Comparison of ENCODE assay signal across 29 mouse cellular contexts in genomic region chr2:71897420-71897819, GRCm38 (mm10). TPM values are rescaled to one million over a fixed set of nuclear protein-coding genes. Genes with fewer than 3 reads are reported as not detected.
DNase-seq lines count a peak whose midpoint lies in the region; ATAC-seq and TF ChIP-seq lines count a peak whose summit lies in the region.
"Had no signal": no experiment of that assay in that cellular context is flagged by ENCODE, and none has a peak within 500 bp of the region (broad histone marks: within the 10 kb centered on the region; RNA-seq: fewer than 3 reads in every experiment).

No protein-coding gene starts in this region.

- H3K9me3 ChIP-seq in neural tube, embryonic 13.5 days = no peaks in the 10 kb centered on the region
- H3K9me3 ChIP-seq in neural tube, embryonic 15.5 days (replicated peaks) = no peaks in the 10 kb centered on the region
- no peaks in the 10 kb centered on the region for H3K9me3 ChIP-seq in kidney, postnatal 0 days (replicated peaks; ENCODE audit: low read length)
- no peaks in the 10 kb centered on the region for H3K9me3 ChIP-seq in liver, postnatal 0 days (ENCODE audit: low read length)
- H3K9me3 ChIP-seq: embryonic facial prominence, embryonic 12.5 days; heart, embryonic 12.5 days; hindbrain, embryonic 13.5 days; limb, embryonic 12.5 days; liver, embryonic 15.5 days; lung, embryonic 15.5 days had no signal

- 51% methylated on average over 12 of the region's 12 CpGs for WGBS in kidney, adult 2 months
- 29% methylated on average over 12 of the region's 12 CpGs for WGBS in neural tube, embryonic 13.5 days
- 30% methylated on average over 12 of the region's 12 CpGs for WGBS in neural tube, embryonic 15.5 days
- WGBS in kidney, postnatal 0 days = 36% methylated on average over 12 of the region's 12 CpGs
- 89% methylated on average over 12 of the region's 12 CpGs for WGBS in liver, postnatal 0 days (ENCODE audit: insufficient replicate concordance)

- no peak overlapping the region for H3K27ac ChIP-seq in kidney, adult 2 months (ENCODE audit: insufficient read depth, low read depth, low read length)
- no peak overlapping the region for H3K27ac ChIP-seq in neural tube, embryonic 13.5 days (replicated peaks)
- H3K27ac ChIP-seq in neural tube, embryonic 15.5 days (replicated peaks) = no peak overlapping the region
- 0 out of 2 replicates have a peak overlapping the region, but pooled peaks have one; percentile 34 for H3K27ac ChIP-seq in kidney, postnatal 0 days
- no peak overlapping the region for H3K27ac ChIP-seq in liver, postnatal 0 days (ENCODE audit: low read depth)
- H3K27ac ChIP-seq: embryonic facial prominence, embryonic 12.5 days; heart, adult 2 months; hindbrain, embryonic 13.5 days; layer of hippocampus, adult 2 months; left cerebral cortex, adult 2 months; limb, embryonic 12.5 days; liver, embryonic 15.5 days; lung, embryonic 15.5 days had no signal

- no peak for TF ChIP-seq EP300 in liver, postnatal 0 days (IDR thresholded peaks at IDR 0.05; ENCODE audit: low read depth)

- TF ChIP-seq CTCF in kidney, adult 2 months (conservative IDR thresholded peaks at IDR 0.05; ENCODE audit: insufficient read depth, insufficient read length, low read depth, low read length) = no peak
- TF ChIP-seq CTCF in kidney, postnatal 0 days (IDR thresholded peaks at IDR 0.05; ENCODE audit: low read depth) = no peak
- no peak for TF ChIP-seq CTCF in liver, postnatal 0 days (IDR thresholded peaks at IDR 0.05; ENCODE audit: low read depth)

- H3K4me1 ChIP-seq in kidney, adult 2 months (ENCODE audit: control insufficient read depth, insufficient read depth, low read length) = no peaks in the 10 kb centered on the region
- peaks cover 7% of the 10 kb centered on the region for H3K4me1 ChIP-seq in neural tube, embryonic 13.5 days (replicated peaks)
- peaks cover 4% of the 10 kb centered on the region for H3K4me1 ChIP-seq in neural tube, embryonic 15.5 days
- peaks cover 4% of the 10 kb centered on the region; the same call in 1 of the 2 replicates for H3K4me1 ChIP-seq in kidney, postnatal 0 days (replicated peaks; ENCODE audit: insufficient read depth, low read length)
- no peaks in the 10 kb centered on the region for H3K4me1 ChIP-seq in liver, postnatal 0 days (ENCODE audit: insufficient read depth)
- H3K4me1 ChIP-seq: embryonic facial prominence, embryonic 12.5 days; hindbrain, embryonic 13.5 days; liver, embryonic 15.5 days; lung, embryonic 15.5 days had no signal

- no peak for ATAC-seq in neural tube, embryonic 13.5 days (ENCODE audit: low read depth)
- ATAC-seq in neural tube, embryonic 15.5 days (ENCODE audit: low FRiP score) = no peak
- no peak for ATAC-seq in kidney, postnatal 0 days (replicated peaks; ENCODE audit: low FRiP score, low read depth)
- ATAC-seq in liver, postnatal 0 days = no peak
- ATAC-seq: CD4-positive, CD25-positive, alpha-beta regulatory T cell, adult 4 months; forebrain, embryonic 14.5 days; intestine, embryonic 16.5 days; midbrain, embryonic 16.5 days had no signal

- no peak overlapping the region for H3K4me3 ChIP-seq in kidney, adult 2 months (ENCODE audit: insufficient read depth, low read depth, low read length)
- no peak overlapping the region for H3K4me3 ChIP-seq in neural tube, embryonic 13.5 days
- no peak overlapping the region for H3K4me3 ChIP-seq in neural tube, embryonic 15.5 days (replicated peaks)
- H3K4me3 ChIP-seq in kidney, postnatal 0 days (replicated peaks; ENCODE audit: low read depth, low read length) = no peak overlapping the region
- H3K4me3 ChIP-seq in liver, postnatal 0 days (ENCODE audit: low read depth, low read length) = no peak overlapping the region
- H3K4me3 ChIP-seq: embryonic facial prominence, embryonic 12.5 days; heart, adult 2 months; heart, embryonic 12.5 days; hindbrain, embryonic 13.5 days; layer of hippocampus, adult 2 months; left cerebral cortex, adult 2 months; limb, embryonic 12.5 days; liver, embryonic 15.5 days; lung, embryonic 15.5 days had no signal

- 0 out of 2 replicates have a peak overlapping the region, but pooled peaks have one; percentile 9 for H3K4me2 ChIP-seq in neural tube, embryonic 13.5 days
- H3K4me2 ChIP-seq in neural tube, embryonic 15.5 days = no peak overlapping the region
- H3K4me2 ChIP-seq in kidney, postnatal 0 days (ENCODE audit: low read length) = no peak overlapping the region
- no peak overlapping the region for H3K4me2 ChIP-seq in liver, postnatal 0 days (ENCODE audit: low read depth, low read length)
- H3K4me2 ChIP-seq: embryonic facial prominence, embryonic 12.5 days; heart, embryonic 12.5 days; hindbrain, embryonic 13.5 days; limb, embryonic 12.5 days; liver, embryonic 15.5 days; lung, embryonic 15.5 days; midbrain, embryonic 11.5 days had no signal

- H3K27me3 ChIP-seq in kidney, adult 2 months (replicated peaks; ENCODE audit: control insufficient read depth, insufficient read depth, low read length) = no peaks in the 10 kb centered on the region; the same call in 1 of the 2 replicates
- H3K27me3 ChIP-seq in neural tube, embryonic 13.5 days = no peaks in the 10 kb centered on the region
- no peaks in the 10 kb centered on the region for H3K27me3 ChIP-seq in neural tube, embryonic 15.5 days (replicated peaks)
- no peaks in the 10 kb centered on the region for H3K27me3 ChIP-seq in kidney, postnatal 0 days (ENCODE audit: insufficient read depth, low read length)
- no peaks in the 10 kb centered on the region for H3K27me3 ChIP-seq in liver, postnatal 0 days (ENCODE audit: insufficient read depth, low read length)
- H3K27me3 ChIP-seq: embryonic facial prominence, embryonic 12.5 days; heart, embryonic 12.5 days; hindbrain, embryonic 13.5 days; limb, embryonic 12.5 days; liver, embryonic 15.5 days; lung, embryonic 15.5 days had no signal

- 0 out of 2 replicates have a peak overlapping the region, but pooled peaks have one; percentile 22 for H3K9ac ChIP-seq in neural tube, embryonic 13.5 days
- no peak overlapping the region for H3K9ac ChIP-seq in neural tube, embryonic 15.5 days (replicated peaks)
- H3K9ac ChIP-seq in kidney, postnatal 0 days (ENCODE audit: low read depth, low read length) = no peak overlapping the region
- H3K9ac ChIP-seq in liver, postnatal 0 days (replicated peaks) = no peak overlapping the region
- H3K9ac ChIP-seq: embryonic facial prominence, embryonic 12.5 days; heart, embryonic 12.5 days; hindbrain, embryonic 13.5 days; limb, embryonic 12.5 days; liver, embryonic 15.5 days; lung, embryonic 15.5 days had no signal

- peak; percentile 19 for DNase-seq in kidney, adult 2 months
- no peak for DNase-seq in kidney, postnatal 10 days
- peak; percentile 45 for DNase-seq in kidney, postnatal 0 days (ENCODE audit: low spot score)
- no peak for DNase-seq in liver, postnatal 0 days
- DNase-seq in ovary, postnatal 36 days (ENCODE audit: low spot score) = no peak
- DNase-seq: adrenal gland, postnatal 25 days; cerebellum, adult 11-12 months; cerebellum, adult 9-11 months; gastrocnemius, postnatal 25 days; heart, adult 2 months; heart, postnatal 4 days; right cerebral cortex, postnatal 4 days; thymus, adult 2 months; thymus, postnatal 36 days had no signal

- peaks cover 1% of the 10 kb centered on the region; the same call in 1 of the 2 replicates for H3K36me3 ChIP-seq in kidney, adult 2 months (ENCODE audit: control insufficient read depth, insufficient read depth, low read length)
- 0 out of 2 replicates have a peak, but pooled peaks cover 4% of the 10 kb centered on the region for H3K36me3 ChIP-seq in neural tube, embryonic 13.5 days
- H3K36me3 ChIP-seq in neural tube, embryonic 15.5 days = peaks cover 13% of the 10 kb centered on the region
- H3K36me3 ChIP-seq in kidney, postnatal 0 days (ENCODE audit: insufficient read depth, low read length) = peaks cover 27% of the 10 kb centered on the region
- peaks cover 62% of the 10 kb centered on the region for H3K36me3 ChIP-seq in liver, postnatal 0 days (replicated peaks; ENCODE audit: insufficient read depth, low read length)

- no peak for TF ChIP-seq POLR2A in kidney, adult 2 months (IDR thresholded peaks at IDR 0.05; ENCODE audit: low read depth, low read length)

RNA-seq across cellular contexts. Expression of gene Pdk1, which starts 24.4 kb away (rescaled TPM):
- 12.0 and 16.7 TPM in 2 replicates for polyA plus RNA-seq in kidney, adult 2 months (2012; rRNA removed)
- 12.0 and 13.7 TPM in 2 replicates for polyA plus RNA-seq in neural tube, embryonic 13.5 days (2015; fragmentation: Nextera tagmentation; extraction: Ambion mirVana)
- 18.4 and 26.4 TPM in 2 replicates for polyA plus RNA-seq in neural tube, embryonic 15.5 days (2015; fragmentation: Nextera tagmentation; extraction: Ambion mirVana)
- 38.8 and 39.6 TPM in 2 replicates for polyA plus RNA-seq in kidney, postnatal 0 days (2015; fragmentation: Nextera tagmentation; extraction: Ambion mirVana)
- 24.5 and 27.1 TPM in 2 replicates for polyA plus RNA-seq in liver, postnatal 0 days (2015; fragmentation: Nextera tagmentation; extraction: Ambion mirVana)

Comparison
In these comparisons a context has a peak if more than half of its experiments do, and no peak if none do; other contexts are left out.
1. DNase-seq: peak in kidney, adult 2 months (single experiment) and kidney, postnatal 0 days (single experiment); none in kidney, postnatal 10 days (single experiment), liver, postnatal 0 days (single experiment) and ovary, postnatal 36 days (single experiment).